Mouse (Mus musculus): ENCODE data around the gene Ptprd.
A peak's percentile ranks its signal among the peaks of the same experiment; 100 is the strongest.

The Ptprd gene

DNA sequence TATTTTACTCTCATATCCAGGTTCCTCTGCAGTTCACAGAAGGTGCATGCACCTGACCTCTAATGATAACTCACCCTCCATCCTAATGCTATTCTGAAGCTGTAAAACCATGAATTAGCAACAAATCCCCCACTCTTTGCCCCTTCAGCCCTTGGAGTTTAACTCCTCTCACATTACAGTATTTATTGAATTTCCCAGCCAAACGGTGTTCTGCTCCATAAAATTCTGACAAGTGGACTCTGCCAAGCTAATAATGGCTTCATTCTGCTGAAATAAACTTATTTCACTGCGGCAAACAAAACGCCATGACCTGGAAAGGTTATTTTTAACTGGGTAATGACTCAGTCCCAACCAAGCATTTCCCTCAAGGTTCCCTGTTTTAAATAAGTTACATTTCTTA, 1842.7 kb downstream of the Ptprd start:
- peak; percentile 34 for DNase-seq

DNA sequence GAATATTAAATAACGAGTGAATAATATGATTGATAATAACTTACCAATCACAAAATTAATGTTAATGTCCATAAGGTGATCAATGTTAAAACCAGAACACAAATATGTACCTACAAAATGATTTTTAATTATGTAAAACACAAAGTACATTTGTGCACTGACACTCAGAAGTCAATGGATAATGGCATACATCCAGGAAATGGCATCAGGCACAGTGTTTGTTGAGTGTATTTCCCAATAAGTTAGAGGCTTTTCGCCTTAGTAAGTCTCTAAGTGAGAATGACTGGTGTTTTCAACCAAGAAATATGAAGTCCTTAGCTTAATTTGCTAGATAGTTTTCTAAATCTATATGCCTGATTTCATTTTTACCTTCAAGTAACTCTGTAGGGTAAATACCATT, 1843.5 kb downstream of the Ptprd start:
- DNase-seq: no peak

DNA sequence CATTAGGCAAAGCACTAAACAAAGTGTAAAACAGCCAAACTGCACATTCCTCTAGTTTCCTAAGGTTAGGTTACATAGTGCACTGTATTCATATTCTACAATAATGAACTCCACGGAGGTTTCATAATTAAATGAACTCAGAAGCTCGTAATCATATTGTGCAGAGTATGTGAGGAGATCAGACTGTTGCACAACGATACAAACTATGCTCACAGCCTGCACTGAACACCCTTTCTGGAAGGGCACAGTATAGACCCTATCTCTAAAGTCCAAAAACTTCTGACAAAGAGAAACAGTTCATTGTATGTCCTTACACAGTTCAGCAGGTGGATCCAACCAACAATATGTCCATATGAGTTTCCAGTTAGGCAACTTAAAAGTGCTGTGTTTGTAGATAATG, 1844.5 kb downstream of the Ptprd start:
- DNase-seq: no peak

DNA sequence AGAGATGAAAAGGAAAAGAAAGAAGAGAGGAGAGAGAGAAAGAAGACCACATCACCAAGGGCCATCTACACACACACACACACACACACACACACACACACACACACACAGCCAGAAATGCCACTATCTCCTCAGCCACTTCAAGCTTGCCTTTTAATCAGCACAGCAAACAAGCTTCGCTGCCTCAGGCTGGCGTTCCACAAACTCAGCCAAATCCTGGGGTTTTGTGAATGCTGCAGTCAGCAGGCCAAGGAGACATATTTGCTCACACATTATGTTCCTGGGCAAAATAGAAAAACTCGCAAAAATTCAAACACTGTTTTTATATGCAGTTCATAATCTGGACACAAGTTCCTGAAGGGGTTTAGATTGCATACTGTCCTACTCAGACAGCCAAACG, 1845.9 kb downstream of the Ptprd start:
- DNase-seq: peak; percentile 40

DNA sequence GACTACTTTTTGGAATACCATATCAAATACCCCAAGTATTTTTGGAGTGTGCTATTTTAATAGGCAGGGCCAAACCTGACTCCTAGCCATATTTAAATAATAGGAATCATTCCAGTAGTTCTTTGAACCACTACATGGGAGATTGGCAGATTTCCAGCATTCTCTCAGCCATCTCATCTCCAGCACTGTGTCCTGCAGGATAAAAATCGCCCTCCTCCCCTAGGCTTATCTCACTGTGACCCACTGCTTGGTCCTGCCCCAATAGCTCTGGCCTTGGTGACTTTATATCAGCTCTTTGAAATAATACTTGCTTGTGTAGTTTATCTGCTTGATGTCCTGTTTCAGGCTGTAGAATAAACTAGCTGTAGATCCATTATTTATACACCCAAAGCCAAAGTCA, 1850.2 kb downstream of the Ptprd start:
- DNase-seq: peak; percentile 28

DNA sequence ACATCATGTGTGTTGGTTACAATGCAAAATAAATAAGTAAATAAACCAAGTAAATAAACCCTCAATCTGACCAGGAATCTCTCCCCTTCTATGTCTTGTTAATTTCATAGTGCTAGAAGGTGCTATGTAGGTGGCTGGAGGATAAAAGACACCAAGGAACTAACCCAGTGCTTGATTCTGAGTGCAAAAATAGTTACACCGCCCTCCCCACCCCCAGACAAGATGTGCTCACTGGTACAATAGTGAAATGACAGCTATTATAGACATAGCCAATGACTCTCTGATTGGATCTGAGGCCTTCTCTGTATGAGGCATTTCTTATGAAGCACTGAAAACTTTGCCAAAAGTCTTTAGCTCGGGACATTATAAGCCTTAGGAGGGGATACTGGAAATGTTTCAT, 1857.6 kb downstream of the Ptprd start:
- DNase-seq: no peak

DNA sequence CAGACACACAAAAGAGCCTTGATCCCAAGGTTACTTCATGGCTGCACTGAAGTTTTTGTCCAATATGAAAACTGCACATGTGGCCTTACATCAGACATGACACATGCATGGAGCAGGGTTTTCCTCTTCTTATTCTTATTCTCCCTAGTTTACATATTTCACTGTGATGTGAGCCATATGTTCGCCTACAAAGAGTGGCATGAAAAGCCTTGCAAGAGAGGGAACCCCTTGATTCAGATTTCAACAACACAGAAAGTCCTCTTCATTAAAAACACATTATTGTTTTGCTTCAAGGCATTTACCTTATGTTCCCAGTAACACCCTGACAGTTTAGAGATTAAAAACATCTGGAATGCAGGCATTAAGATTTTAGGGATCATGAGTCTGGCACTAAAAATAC, 1859.3 kb downstream of the Ptprd start:
- DNase-seq: no peak

DNA sequence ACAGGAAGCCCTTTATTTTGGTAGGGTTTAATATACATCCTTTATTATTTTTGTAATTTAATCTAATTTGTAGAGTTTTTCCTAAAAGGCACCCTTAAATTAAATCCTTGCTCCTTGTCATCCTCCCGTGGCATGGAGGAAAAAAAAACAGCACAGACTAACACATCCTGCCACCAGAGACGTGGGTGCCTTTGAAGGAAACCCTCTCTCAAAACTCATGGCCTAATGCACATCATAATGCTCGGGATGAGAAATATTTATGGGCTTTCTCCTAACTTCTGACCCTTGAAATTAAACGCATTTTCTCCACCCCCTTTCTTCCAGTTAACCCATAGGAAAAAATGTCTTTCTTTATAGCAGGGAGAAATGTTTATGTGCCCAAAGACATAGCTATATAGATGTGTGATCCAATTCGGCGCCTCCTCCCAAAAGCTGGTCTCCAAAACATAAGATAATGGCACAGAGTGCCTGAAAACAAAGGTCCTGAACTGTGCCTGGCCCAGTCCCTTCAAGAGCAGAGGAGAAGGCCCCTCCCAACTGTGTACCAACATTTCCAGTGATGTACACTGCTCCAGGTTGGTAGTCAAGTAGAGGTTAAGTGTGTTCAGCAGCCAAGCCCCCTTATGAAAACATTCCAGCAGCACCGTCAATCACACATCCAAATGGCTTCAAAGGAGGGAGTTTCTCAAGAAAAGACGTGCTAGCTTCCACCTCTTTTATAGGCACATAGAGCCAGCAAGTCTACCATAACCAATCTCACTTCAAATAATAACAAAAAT, 1860.4 kb downstream of the Ptprd start:
- DNase-seq: no peak

DNA sequence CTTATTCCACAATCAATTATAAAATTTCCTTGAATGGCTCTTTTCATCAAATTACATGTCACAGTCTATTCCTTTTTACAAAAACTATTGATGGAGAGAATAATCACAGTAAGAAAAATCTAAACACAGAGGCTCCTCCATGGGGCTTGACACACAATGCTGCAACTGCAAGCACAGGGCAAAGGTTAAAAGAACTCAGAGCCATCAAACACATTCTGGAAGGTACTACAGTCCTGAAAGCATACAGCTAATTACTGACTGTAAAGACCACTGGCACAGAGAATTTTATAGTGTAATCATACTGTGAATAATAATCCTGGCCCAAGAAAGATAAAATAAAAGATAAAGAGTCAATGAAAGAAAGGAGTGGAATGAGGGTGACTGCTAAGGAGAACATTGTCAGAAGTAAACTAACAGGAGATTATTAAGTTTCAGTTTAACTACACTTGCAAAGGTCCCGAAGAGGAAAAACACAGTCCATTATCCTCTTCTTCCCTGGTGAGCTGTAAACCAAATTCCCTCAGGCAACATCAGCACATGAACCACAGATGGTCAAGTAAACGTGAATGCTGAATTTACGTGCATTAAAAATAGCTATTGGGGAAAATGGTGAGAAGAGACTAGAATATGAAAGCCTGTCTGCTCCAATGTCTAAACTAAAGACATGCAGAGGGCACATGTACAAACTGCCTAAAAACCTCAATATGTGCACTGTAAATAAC, 1861.4 kb downstream of the Ptprd start:
- DNase-seq: no peak

DNA sequence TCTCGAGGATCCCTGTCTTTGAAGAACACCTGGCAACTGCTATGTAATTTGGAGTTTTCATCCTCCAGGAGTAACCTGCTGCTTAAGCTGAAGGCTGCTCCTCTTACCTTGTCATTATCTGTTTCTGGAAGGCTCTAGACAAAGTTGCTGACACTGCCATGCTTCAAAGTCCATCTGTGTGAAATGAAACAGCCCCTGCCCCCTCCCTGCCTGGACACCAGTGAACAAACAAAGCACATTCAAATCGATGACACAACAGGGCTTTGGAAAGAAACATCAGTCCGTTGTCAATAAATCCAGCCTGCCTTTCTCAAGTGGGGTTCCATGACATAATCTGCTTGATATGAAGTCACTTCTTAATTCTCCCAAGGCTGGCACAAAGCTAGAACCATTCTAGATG, 1867.7 kb downstream of the Ptprd start:
- peak; percentile 41 for DNase-seq

DNA sequence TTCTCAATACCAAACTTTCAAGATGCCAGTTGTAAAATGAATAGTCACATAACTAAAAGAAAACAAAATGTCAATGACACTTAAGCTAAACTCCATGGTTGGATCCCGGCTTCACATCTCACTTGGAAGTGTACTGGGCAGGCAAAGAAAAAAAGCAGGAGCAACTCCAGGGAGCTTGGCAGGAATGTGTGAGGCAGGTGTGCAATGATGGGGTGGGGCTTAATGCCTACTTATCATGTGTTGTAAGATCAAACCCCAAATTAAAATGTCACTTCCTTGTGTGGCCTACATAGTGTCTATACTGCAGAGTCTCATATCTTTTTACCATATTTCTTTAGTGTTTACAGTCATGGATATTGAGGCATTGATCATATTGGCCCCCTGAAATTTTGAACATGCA, 1873.8 kb downstream of the Ptprd start:
- no peak for DNase-seq

DNA sequence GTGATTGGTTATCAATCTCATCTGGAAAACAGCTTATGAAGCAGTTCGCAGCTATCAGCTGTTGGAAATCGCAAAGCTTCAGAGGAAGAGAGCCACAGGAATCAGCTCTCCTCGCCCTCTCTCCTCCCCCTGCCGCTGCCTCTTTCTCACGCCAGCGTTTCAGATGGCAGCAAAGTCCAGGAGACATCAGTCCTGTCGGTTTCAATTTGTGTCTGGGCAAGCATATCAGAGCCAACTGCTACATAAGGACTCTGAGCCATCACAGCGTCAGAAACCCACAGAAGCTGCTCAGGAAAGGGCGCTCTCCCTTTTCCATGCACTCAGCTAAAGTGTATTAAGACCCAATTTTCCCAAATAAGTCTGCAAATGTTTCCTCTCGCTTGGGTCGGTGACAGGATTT, 1884.4 kb downstream of the Ptprd start:
- peak; percentile 34 for DNase-seq

DNA sequence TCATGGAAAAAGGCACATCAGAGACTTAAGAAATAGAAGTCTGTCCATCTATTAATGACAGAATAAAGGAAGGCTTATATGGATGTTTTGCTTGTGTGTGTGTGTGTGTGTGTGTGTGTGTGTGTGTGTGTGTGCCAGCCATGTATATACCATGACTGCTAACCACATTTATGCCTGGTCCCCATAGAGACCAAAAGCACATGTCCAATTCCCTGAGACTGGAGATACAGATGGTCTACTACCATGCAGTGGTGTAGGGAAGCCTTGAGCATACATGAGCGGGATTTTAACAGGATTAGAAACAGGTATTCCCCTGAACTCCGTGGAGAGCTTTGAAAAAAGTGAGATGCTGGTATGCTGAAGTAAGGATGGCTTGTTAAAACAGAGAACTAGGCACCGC, 1886.1 kb downstream of the Ptprd start:
- no peak for DNase-seq

DNA sequence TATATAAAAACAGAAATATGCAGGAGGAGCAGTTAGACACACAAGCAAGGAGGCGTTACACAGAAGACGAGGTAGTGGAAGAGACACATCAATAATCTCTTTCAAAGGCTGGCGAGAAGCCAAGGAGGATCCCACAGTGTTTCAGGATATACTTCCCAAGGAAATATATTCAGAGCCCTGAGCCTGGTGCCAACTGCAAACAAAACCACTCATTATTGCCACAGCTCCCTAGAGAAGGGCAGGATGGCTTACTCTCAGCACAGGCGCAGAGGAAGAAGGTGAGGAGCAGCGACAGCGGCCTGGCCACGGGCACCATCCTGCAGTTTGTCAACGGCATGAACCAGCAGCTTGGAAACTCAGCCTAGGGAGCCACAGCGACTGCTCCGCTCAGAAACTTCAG, 1886.8 kb downstream of the Ptprd start:
- no peak for DNase-seq

DNA sequence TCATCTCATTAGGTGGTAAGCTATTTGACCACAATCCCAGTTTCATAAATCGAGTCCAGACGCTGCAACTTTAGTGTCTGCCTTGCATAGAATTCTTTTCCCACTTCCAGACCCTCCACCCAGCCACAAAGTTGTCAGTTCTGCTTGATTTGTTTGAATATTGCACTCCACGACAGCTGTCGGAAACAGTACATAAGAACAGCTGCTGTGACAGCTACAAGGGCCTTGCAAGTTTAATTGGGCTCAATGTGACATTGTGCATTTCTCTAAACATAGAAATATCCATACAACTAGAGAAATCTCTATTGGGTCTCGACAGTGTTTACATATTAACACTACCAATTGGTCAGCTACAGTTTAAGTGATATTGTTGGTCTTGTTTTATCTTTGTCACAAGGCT, 1887.3 kb downstream of the Ptprd start:
- DNase-seq: no peak

DNA sequence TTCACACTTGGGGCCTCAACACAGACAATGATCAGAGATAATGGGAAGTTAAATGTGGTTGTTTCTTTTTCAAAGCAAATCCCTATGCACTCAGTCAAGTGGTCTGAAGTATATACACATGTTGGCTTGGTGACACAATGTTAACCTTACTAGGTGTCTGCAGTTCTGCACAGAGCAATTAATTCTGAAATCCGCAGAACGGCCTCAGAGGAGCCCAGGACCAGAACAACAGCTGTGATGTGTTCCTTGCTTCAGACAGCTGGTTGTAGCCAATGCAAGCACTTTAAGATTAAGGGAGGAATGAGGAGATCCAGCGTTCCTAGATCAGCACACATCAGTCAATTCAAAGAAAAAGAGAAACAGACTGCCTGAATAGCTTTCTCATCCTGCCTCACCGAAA, 1891.9 kb downstream of the Ptprd start:
- no peak for DNase-seq

DNA sequence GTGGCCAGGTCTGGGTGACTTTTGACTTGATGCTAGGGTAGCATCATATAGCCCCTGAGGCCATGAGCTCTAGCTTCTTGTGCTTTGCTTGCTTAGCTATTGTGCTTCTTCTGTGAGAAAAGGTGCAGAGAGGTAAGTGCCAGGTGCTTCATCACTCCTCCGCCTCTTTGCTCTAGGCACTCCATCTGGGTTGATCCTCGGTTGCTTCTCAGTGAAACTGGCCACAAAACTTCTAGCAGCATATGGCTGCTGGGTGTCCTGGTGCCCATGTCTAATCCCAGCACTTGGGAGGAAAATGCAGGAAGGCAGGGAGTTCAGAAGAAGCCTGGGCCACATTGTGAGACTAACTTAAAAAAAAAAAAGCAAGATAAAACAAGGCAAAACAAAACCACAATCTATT, 1895.8 kb downstream of the Ptprd start:
- no peak for DNase-seq

DNA sequence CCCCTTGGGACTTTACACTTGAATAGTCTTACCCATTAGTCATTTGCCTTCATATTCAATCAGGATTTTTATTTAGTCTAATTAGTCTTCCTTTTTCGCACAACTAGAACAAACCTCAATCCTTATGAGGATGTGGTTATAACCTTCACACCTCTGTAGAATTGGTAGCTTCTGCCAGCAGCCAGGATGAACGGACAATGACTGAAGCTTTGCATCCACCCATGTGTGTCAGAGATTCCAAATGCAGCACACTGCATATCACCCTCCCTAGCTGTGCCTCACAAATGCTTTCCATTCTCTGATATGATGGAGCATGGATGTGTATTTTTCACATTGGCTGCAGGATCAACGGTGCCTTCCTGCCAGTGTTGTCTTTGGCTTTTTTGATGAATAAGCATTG, 1898.0 kb downstream of the Ptprd start:
- no peak for DNase-seq

DNA sequence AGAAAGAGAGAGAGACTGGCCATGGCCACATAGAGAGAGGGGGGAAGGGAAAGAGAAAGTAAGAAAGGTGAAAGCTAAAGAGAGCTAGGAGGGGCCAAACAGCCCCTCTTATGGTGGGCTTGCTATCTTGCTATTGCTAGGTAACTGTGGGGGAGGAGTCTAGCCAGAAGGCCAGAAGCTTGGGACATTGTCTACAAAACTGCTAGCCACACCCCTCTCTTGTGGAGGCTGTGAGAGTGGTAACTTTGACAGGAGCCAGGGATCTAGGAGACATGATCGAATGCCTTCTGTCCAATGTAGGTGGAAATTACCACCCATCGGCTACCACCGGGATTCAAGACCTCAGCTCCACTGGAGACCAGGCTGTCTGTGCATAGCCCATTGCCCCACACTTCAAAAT, 1899.2 kb downstream of the Ptprd start:
- no peak for DNase-seq

DNA sequence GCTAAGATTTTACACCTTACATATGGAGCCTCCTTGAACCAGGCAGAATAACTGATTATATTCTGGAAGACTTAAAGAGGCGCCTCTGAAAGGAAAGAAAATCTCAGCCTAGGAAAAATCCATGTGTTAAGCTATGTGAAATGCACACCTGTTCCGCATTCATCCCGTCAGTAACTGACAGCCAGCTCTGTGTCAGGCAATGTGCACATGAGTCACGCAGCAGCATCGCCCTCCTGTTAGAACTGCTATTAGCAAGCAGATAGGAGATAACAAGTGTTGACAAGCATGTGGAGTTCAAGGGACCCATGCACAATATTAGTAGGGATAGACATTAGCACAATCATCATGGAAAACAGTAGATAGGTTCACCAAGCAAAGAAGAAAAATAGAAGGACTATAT, 1905.8 kb downstream of the Ptprd start:
- no peak for DNase-seq

DNA sequence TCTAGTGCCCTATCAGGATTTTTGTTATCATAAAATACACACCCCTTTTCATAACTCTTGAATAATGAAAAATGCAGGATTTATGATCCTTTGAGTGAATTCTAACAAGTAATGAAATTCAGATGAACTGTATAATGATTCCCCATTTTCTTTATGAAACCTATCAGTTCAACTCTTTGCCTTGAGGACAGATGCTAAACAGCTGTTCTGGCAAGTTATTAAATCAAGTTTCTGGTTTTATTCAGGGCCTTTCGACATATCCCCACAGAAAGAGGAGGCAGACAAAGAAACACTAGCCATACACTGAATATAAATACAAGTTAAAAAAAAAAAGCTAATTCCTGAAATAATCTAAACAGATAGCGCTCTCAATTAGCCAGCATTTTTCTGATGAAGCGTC, 1914.4 kb downstream of the Ptprd start:
- no peak for DNase-seq

DNA sequence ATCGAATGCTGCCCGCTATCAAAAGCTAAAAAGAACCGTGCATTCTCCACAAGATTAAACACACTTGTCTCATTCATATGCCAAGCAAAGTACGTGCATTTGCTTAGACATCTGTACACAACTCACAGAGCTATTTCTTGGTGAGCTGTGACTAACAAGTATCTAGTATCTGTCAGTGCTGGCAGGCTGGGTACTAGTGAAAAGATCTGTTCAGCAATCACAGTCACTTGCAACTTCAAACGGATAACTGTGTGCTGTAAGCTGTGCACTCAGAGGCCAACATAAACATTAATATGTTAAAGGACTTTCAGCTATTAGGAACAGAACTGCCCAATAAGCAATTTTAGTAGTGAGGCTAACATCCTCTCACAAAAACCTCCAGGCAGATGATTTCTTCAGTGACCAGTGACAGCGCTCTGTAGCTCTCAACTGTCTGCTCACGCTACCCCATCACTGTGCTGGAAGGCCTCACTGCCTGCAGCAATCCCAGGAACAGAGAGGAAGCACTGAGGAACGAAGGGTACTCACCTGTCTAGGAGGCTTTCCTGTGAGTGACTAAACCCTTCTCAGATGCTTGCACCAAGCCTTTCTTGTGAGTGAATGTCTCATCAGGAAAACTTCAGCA, 1918.9 kb downstream of the Ptprd start:
- no peak for DNase-seq

DNA sequence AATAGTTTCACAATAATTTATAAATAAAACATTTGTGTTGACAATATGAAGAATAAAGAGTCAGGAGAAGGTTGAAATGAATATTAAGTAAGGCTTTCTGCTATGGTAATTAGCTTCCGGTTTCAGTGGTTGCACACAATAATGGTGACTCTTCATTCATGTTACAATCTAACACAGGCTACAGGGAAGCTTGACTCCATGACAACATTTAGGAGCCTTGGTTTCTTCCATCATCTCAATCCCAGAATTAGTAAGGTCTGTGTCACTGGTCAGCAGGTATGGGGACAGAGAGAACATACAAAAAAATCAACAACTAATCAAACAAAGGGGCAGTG, 1921.3 kb downstream of the Ptprd start:
- no peak for DNase-seq

All from kidney, postnatal 14 days (tissue).